Mouse (Mus musculus) thymus, adult 2 months (tissue): ENCODE results near the gene Adgrl4.

ENCODE experiments used
- CTCF ChIP-seq: fragments of 200-500 bp; IDR thresholded peaks from 2 replicates; pipeline ENCODE4 v1.5.1; 2012; ENCODE audit warnings: mild to moderate bottlenecking, control low read depth, low read length, moderate library complexity, borderline replicate concordance; ENCODE audit not compliant: control insufficient read depth, poor library complexity, insufficient read depth; ENCODE audit errors: extremely low read depth
- POLR2A ChIP-seq: fragments of 200-500 bp; IDR thresholded peaks from 2 replicates; pipeline ENCODE4 v1.6.1; 2012; ENCODE audit warnings: mild to moderate bottlenecking, low read length, control low read depth, moderate library complexity; ENCODE audit not compliant: control insufficient read depth, poor library complexity, insufficient read depth; ENCODE audit errors: extremely low read depth

DNA sequence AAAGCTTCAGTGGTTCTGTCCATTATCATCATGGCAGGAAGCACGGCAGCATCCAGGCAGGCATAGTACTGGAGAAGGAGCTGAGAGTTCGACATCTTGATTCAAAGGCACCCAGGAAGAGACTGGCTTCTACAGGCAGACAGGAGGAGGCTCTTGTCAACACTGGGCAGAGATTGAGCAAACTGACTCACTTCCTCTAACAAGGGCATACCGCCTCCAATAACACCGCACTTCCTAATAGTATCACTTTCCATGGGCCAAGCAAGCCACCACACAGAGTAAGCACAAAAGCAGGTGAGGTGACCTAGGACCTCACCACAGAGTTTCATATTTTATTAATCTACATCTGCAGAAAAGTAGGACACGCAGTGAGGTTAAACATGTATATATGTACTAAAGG is 73.5 kb downstream of the Adgrl4 start:
- TF ChIP-seq CTCF: no peak
- no peak for TF ChIP-seq POLR2A
